Mouse (Mus musculus) embryonic facial prominence, embryonic 15.5 days (tissue): ENCODE measurements at regions not wholly inside any gene's neighbourhood (a gene's known extent, or its start where the extent isn't known, plus 50 kb on each side); places are given as distances from the start of the nearest gene placed in this dataset.
A peak's percentile ranks its signal among the peaks of the same experiment; 100 is the strongest.

Source experiments
- ATAC-seq: fragments of 200-750 bp; cut with Nextera tagmentation; 2 replicates; pipeline ENCODE4 v1.8.0; 2017; ENCODE audit warnings: low read depth, moderate TSS enrichment; ENCODE audit not compliant: insufficient number of reproducible peaks, low FRiP score, low TSS enrichment
- H3K27ac ChIP-seq: fragments of 300-500 bp; sonication (generic); replicated peaks from 2 replicates; pipeline ENCODE4 v1.5.1; 2015; ENCODE audit warnings: mild to moderate bottlenecking, inconsistent platforms
- H3K27me3 ChIP-seq: fragments of 300-500 bp; sonication (generic); 2 replicates; pipeline ENCODE4 v1.6.1; 2015; ENCODE audit warnings: inconsistent platforms
- H3K36me3 ChIP-seq: fragments of 300-500 bp; sonication (generic); 2 replicates; pipeline ENCODE4 v1.6.1; 2015; ENCODE audit warnings: mild to moderate bottlenecking, inconsistent platforms
- H3K4me1 ChIP-seq: fragments of 300-500 bp; sonication (generic); 2 replicates; pipeline ENCODE4 v1.6.1; 2015; ENCODE audit warnings: inconsistent platforms
- H3K4me2 ChIP-seq: fragments of 300-500 bp; sonication (generic); replicated peaks from 2 replicates; pipeline ENCODE4 v1.6.1; 2015; ENCODE audit warnings: mild to moderate bottlenecking, inconsistent platforms
- H3K4me3 ChIP-seq: fragments of 300-500 bp; sonication (generic); replicated peaks from 2 replicates; pipeline ENCODE4 v1.5.1; 2015; ENCODE audit warnings: mild to moderate bottlenecking, inconsistent platforms
- H3K9ac ChIP-seq: fragments of 300-500 bp; sonication (generic); 2 replicates; pipeline ENCODE4 v1.6.1; 2015; ENCODE audit warnings: inconsistent platforms
- H3K9me3 ChIP-seq: fragments of 300-500 bp; sonication (generic); replicated peaks from 2 replicates; pipeline ENCODE4 v1.6.1; 2016; ENCODE audit warnings: inconsistent platforms
- WGBS: fragments of 180-500 bp; shearing (Covaris S2); methylation state at CpG from one replicate; pipeline ENCODE4 v1.1.7; 2015; 5-methylcytosine and 5-hydroxymethylcytosine counted together

DNA sequence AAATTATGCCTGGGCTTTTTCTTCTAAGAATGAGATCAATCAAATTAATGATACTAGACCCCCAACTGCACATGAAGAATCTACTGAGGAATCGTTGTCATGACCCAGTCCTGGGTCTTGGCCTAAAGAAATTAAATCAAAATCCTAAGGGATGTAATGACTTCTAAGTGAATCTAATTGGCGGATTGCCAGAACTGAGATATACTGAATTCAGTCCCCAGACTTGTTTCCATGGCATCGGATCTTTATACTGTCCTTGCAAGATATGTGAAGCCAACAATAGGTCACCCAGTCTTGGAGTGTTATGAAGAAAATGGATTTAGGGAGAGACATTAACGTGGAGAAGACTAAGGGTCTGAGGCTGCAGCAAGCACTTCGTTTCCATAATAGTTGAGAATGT, 360.4 kb upstream of the Kif18a start:
- no peak overlapping the region for H3K4me2 ChIP-seq
- H3K27ac ChIP-seq, result no peak overlapping the region
- no peak overlapping the region for H3K9ac ChIP-seq
- H3K36me3 ChIP-seq, result no peaks in the 10 kb centered on the region
- ATAC-seq, result no peak
- 77% methylated on average over 5 of the region's 5 CpGs for WGBS
- no peaks in the 10 kb centered on the region for H3K9me3 ChIP-seq
- H3K4me3 ChIP-seq, result no peak overlapping the region
- no peaks in the 10 kb centered on the region for H3K4me1 ChIP-seq
- no peaks in the 10 kb centered on the region for H3K27me3 ChIP-seq

DNA sequence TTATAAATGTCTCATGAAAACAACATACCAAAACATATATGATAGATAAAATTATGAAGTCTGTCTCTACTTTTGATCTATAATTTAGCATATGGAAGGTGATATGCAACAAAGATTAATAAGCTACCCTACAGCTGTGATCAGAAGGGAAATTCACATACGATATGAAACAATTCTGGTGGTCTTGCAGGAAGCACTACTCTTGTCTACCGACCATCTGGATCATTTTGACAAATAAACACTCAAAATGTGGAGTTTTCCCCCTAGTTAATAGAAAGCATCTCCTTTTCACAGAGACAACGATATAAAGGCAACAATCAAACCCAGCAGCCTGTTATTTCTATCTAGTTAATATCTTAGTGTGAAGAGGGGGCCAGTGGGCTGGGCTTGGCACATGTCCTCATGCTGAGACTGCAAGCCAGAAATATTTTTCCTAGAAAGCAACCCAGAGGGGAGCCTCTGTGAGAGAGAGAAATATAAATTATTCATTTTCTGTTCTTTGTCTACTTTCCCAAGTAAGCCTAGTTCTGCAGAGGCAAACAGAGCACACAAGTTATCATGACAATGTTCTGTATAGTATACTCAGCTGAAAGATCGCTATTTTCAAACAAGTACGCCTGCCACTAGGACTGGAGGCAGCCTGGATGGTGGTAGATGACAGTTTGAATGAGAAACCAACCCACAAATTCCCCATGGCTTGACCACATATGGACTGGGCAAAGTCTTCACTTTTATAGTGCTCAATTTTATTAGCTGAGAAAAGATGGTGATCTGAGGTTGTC, 344.4 kb upstream of the Kif18a start:
- Histone ChIP-seq H3K4me2 (no peak overlapping the region), H3K9me3 (no peaks in the 10 kb centered on the region), H3K36me3 (no peaks in the 10 kb centered on the region), H3K4me3 (no peak overlapping the region), H3K27ac (no peak overlapping the region), H3K4me1 (no peaks in the 10 kb centered on the region), H3K27me3 (no peaks in the 10 kb centered on the region), H3K9ac (no peak overlapping the region)
- 51% methylated on average over 5 of the region's 5 CpGs for WGBS
- no peak for ATAC-seq

DNA sequence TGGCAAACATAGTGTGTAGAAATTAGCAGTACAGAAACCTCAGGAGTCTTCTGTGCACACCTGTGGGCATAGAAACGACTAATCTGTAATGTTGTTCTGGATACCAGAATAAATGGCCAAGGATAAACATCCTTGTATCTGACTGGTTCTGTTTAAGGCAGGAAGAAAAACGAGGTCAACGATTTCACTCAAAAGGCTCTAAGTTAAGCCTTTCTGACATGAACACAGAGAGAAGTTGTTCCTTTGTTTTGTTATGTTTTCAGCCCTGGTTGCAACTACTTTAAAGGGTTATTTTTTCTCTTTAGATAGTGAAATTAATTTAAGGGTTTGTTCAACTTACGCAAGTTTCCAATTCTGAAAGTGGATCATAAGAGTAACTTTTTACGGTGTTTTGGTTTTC, 299.6 kb upstream of the Kif18a start:
- Histone ChIP-seq H3K9ac (no peak overlapping the region), H3K4me2 (no peak overlapping the region), H3K27me3 (no peaks in the 10 kb centered on the region), H3K9me3 (no peaks in the 10 kb centered on the region), H3K27ac (no peak overlapping the region), H3K4me1 (no peaks in the 10 kb centered on the region), H3K4me3 (no peak overlapping the region), H3K36me3 (no peaks in the 10 kb centered on the region)
- WGBS, result 82% methylated on average over 5 of the region's 5 CpGs
- ATAC-seq, result no peak

DNA sequence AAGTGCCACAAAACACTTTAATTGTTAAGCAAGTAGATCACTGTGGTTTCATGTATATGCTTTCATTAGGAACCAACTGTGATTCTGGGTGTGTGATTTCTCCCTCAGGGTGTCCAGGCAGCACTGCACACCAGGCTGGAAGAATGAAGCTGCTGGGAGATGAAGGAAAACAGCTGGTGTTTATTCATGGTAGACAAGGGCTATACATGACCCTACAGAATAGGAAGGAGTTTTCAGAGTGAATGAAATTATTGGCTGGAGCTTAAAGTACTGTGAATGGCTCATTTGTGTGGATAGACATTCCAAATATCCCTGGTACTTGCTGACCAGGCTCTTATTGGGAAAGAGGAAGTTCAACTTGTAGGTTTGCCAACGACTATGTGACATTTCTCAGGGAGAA, 264.3 kb upstream of the Kif18a start:
- H3K27ac ChIP-seq, result no peak overlapping the region
- H3K36me3 ChIP-seq, result no peaks in the 10 kb centered on the region
- peaks cover 9% of the 10 kb centered on the region; the same call in 1 of the 2 replicates for H3K4me1 ChIP-seq
- H3K27me3 ChIP-seq, result no peaks in the 10 kb centered on the region
- 55% methylated on average over 1 of the region's 1 CpGs for WGBS
- H3K9ac ChIP-seq, result no peak overlapping the region
- ATAC-seq, result no peak
- no peaks in the 10 kb centered on the region for H3K9me3 ChIP-seq
- H3K4me3 ChIP-seq, result no peak overlapping the region
- H3K4me2 ChIP-seq, result no peak overlapping the region

DNA sequence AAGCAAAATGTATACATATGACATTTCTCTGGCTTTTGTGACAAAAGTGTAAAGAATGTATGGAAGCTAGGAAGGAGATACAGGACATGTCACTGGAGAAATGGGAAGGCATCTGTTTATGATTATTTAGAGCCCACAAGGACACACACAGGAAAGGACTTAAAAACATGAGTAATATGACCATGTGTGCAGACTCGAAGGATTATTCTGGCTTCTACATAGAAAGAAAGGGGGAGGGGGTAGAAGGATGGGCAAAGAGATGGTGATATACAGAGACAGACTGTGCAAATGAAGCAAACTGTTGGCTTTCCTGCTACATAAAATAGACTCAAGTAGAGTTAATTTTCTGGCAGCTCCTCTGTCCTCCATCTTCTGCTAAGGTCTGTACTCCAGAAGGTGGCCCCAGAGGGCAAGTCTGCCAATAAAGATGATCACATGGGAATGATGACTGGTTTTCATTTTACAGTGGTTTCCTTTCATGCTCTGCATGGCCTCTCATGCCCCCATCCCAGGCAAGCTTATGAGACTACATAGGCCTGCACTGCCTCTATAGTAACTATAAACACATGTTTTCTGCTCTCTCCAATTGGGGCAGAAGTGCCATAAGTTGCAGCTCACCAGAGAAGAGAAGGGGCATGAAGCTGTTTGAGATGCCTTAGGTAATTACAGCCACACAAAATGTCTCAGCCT, 263.4 kb upstream of the Kif18a start:
- H3K9ac ChIP-seq, result no peak overlapping the region
- no peaks in the 10 kb centered on the region for H3K36me3 ChIP-seq
- H3K9me3 ChIP-seq, result no peaks in the 10 kb centered on the region
- peak; percentile 91 for ATAC-seq
- no peaks in the 10 kb centered on the region for H3K27me3 ChIP-seq
- WGBS, result 29% methylated on average over 1 of the region's 1 CpGs
- no peak overlapping the region for H3K4me3 ChIP-seq
- no peak overlapping the region for H3K4me2 ChIP-seq
- H3K27ac ChIP-seq, result no peak overlapping the region
- peaks cover 9% of the 10 kb centered on the region; the same call in 1 of the 2 replicates for H3K4me1 ChIP-seq

DNA sequence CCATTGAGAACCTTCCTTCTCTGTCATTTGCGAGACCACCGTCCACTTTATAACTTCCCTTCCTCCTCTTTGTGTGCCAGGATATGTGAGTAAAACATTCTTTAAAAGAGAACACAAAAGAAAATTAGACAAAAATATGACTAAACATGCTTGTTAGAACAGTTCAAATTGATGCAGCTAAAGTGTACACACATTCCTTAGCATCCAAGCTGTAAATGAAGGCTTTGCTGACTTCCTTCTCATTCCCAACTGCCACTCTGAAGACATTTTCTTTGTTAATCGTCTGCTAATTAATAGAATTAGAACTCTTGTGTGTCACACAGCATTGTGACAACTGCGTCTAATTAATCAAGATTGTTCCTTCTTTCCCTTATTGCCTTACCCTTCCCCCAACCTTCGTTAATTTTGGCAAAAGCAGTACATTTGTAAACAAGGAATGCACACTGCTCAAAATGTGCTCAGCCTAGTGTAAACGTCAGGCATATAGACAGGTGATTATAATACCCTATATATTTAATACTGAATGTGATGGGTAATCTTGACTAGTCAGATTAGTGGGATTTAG, 242.3 kb upstream of the Kif18a start:
- Histone ChIP-seq H3K4me3 (no peak overlapping the region), H3K27ac (no peak overlapping the region), H3K36me3 (no peaks in the 10 kb centered on the region), H3K27me3 (no peaks in the 10 kb centered on the region), H3K4me1 (no peaks in the 10 kb centered on the region), H3K9ac (no peak overlapping the region), H3K9me3 (no peaks in the 10 kb centered on the region), H3K4me2 (no peak overlapping the region)
- WGBS, result 71% methylated on average over 6 of the region's 6 CpGs
- ATAC-seq, result no peak
